Mouse (Mus musculus): ENCODE data around the gene Zbtb45.

DNA sequence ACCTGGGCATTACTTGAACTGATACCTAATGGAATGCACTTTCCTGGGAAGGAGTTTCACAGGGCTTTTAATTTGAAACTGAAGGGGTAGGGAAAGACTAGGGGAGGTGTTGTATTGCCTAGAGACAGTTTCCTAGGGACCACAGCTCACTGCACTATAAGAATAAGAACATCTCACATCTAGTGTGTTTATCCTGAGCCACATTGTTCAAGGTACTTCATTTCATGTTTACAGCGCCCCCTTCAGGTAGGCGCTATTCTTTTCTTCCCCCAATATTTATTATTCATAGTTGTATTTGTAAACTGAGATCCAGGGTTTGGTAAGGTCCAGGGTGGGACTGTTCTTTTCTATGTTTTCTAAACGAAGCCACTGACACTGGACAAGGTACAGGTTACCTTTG is 17.6 kb downstream of the Zbtb45 start:
- TF ChIP-seq CTCF (IDR thresholded peaks at IDR 0.05 in 2 of 3, conservative IDR thresholded peaks at IDR 0.05 in 1 of 3; ENCODE audit: control insufficient read depth in 1 of 3, insufficient read depth in 1 of 3, low read depth in 2 of 3, low read length in 3 of 3, poor library complexity in 1 of 3, severe bottlenecking in 1 of 3): peak in 2 of 3 experiments; percentile 72 to 76; a peak in 4 of 6 replicates
- TF ChIP-seq HCFC1 (IDR thresholded peaks at IDR 0.05; ENCODE audit: low read depth, low read length): no peak
- TF ChIP-seq ZNF384 (IDR thresholded peaks at IDR 0.05; ENCODE audit: low read depth, low read length): no peak
- no peak for TF ChIP-seq POLR2AphosphoS2 (IDR thresholded peaks at IDR 0.05; ENCODE audit: low read length)
- no peak for TF ChIP-seq POLR2A (IDR thresholded peaks at IDR 0.05; ENCODE audit: control insufficient read depth in 1 of 2, insufficient read depth in 1 of 2, low read depth in 1 of 2, low read length in 2 of 2, poor library complexity in 1 of 2)
- TF ChIP-seq GATA1 (IDR thresholded peaks at IDR 0.05; ENCODE audit: low read depth, low read length): no peak
